Mouse (Mus musculus): ENCODE data around the gene Ppp1r21. TPM values are rescaled to one million over a fixed set of nuclear protein-coding genes. Genes with fewer than 3 reads are reported as not detected.

Gene Ppp1r21
- total RNA-seq, 2 experiments from 2014 or later, result 80.3 to 81.6 TPM

Other genes with a start within 250 kb of the Ppp1r21 start
- gene Foxn2, start 89.4 kb upstream of the Ppp1r21 start, total RNA-seq (2021), result 10 to 100 TPM; 25.1 to 27.1 TPM
- gene Ston1, start 67.6 kb downstream of the Ppp1r21 start, total RNA-seq (2021), result 1 to 10 TPM; 9.5 to 9.8 TPM
- under 1 TPM in 1 of 2 experiments, not detected in 1; 0.35 TPM for gene Gtf2a1l, start 138.5 kb downstream of the Ppp1r21 start, total RNA-seq (2021)